Mouse (Mus musculus): ENCODE measurements around the gene Mbtps2. TPM values are rescaled to one million over a fixed set of nuclear protein-coding genes. Genes with fewer than 3 reads are reported as not detected.

The Mbtps2 gene
- polyA plus RNA-seq, 1 experiment: 5.4 TPM

- Histone ChIP-seq H3K4me1 (ENCODE audit: control insufficient read depth, insufficient read depth, low read length) (no peaks in the 10 kb centered on the region), H3K36me3 (ENCODE audit: control insufficient read depth, insufficient read depth, low read length) (no peaks in the 10 kb centered on the region), H3K4me3 (ENCODE audit: control insufficient read depth, low read depth, low read length) (no peak overlapping the region), H3K27me3 (ENCODE audit: control insufficient read depth, insufficient read depth, low read length) (no peaks in the 10 kb centered on the region), H3K27ac (ENCODE audit: control insufficient read depth, insufficient read depth, low read depth, low read length) (no peak overlapping the region)
- no peak for TF ChIP-seq CTCF (IDR thresholded peaks at IDR 0.05; ENCODE audit: control insufficient read depth, insufficient read depth, insufficient replicate concordance, low read depth, low read length)
- TF ChIP-seq POLR2A (IDR thresholded peaks at IDR 0.05; ENCODE audit: control insufficient read depth, low read depth, low read length): no peak
Measured at GRCm38 (mm10) chrX:157501871-157502270, 96.6 kb downstream of the Mbtps2 start.

- Histone ChIP-seq H3K4me1 (ENCODE audit: control insufficient read depth, insufficient read depth, low read length) (no peaks in the 10 kb centered on the region), H3K27ac (ENCODE audit: control insufficient read depth, insufficient read depth, low read depth, low read length) (no peak overlapping the region), H3K36me3 (ENCODE audit: control insufficient read depth, insufficient read depth, low read length) (no peaks in the 10 kb centered on the region), H3K4me3 (ENCODE audit: control insufficient read depth, low read depth, low read length) (no peak overlapping the region), H3K27me3 (ENCODE audit: control insufficient read depth, insufficient read depth, low read length) (no peaks in the 10 kb centered on the region)
- TF ChIP-seq CTCF (IDR thresholded peaks at IDR 0.05; ENCODE audit: control insufficient read depth, insufficient read depth, insufficient replicate concordance, low read depth, low read length): no peak
- no peak for TF ChIP-seq POLR2A (IDR thresholded peaks at IDR 0.05; ENCODE audit: control insufficient read depth, low read depth, low read length)
Measured at GRCm38 (mm10) chrX:157500004-157500403, 98.5 kb downstream of the Mbtps2 start.

- Histone ChIP-seq H3K36me3 (ENCODE audit: control insufficient read depth, insufficient read depth, low read length) (no peaks in the 10 kb centered on the region), H3K27ac (ENCODE audit: control insufficient read depth, insufficient read depth, low read depth, low read length) (no peak overlapping the region), H3K27me3 (ENCODE audit: control insufficient read depth, insufficient read depth, low read length) (no peaks in the 10 kb centered on the region), H3K4me1 (ENCODE audit: control insufficient read depth, insufficient read depth, low read length) (no peaks in the 10 kb centered on the region; the same call in 1 of the 2 replicates), H3K4me3 (ENCODE audit: control insufficient read depth, low read depth, low read length) (no peak overlapping the region)
- TF ChIP-seq CTCF (IDR thresholded peaks at IDR 0.05; ENCODE audit: control insufficient read depth, insufficient read depth, insufficient replicate concordance, low read depth, low read length): no peak
Measured at GRCm38 (mm10) chrX:157493159-157493558, 105.4 kb downstream of the Mbtps2 start.

GRCm38 (mm10) chrX:157491944-157492726 is 106.4 kb downstream of the Mbtps2 start, which contains the start of gene Sms:
Gene Sms (minus strand): TSS chrX:157492287.
- Histone ChIP-seq H3K4me1 (ENCODE audit: control insufficient read depth, insufficient read depth, low read length) (no peaks in the 10 kb centered on the region; the same call in 1 of the 2 replicates), H3K4me3 (ENCODE audit: control insufficient read depth, low read depth, low read length) (peak within 1 kb of the TSS; percentile 88), H3K36me3 (ENCODE audit: control insufficient read depth, insufficient read depth, low read length) (no peaks in the 10 kb centered on the region), H3K27me3 (ENCODE audit: control insufficient read depth, insufficient read depth, low read length) (no peaks in the 10 kb centered on the region), H3K27ac (ENCODE audit: control insufficient read depth, insufficient read depth, low read depth, low read length) (peak within 1 kb of the TSS; percentile 75)
- TF ChIP-seq CTCF (IDR thresholded peaks at IDR 0.05; ENCODE audit: control insufficient read depth, insufficient read depth, insufficient replicate concordance, low read depth, low read length) (no peak), POLR2A (IDR thresholded peaks at IDR 0.05; ENCODE audit: control insufficient read depth, low read depth, low read length) (peak; percentile 36; the same call in 1 of the 2 replicates)

DNA sequence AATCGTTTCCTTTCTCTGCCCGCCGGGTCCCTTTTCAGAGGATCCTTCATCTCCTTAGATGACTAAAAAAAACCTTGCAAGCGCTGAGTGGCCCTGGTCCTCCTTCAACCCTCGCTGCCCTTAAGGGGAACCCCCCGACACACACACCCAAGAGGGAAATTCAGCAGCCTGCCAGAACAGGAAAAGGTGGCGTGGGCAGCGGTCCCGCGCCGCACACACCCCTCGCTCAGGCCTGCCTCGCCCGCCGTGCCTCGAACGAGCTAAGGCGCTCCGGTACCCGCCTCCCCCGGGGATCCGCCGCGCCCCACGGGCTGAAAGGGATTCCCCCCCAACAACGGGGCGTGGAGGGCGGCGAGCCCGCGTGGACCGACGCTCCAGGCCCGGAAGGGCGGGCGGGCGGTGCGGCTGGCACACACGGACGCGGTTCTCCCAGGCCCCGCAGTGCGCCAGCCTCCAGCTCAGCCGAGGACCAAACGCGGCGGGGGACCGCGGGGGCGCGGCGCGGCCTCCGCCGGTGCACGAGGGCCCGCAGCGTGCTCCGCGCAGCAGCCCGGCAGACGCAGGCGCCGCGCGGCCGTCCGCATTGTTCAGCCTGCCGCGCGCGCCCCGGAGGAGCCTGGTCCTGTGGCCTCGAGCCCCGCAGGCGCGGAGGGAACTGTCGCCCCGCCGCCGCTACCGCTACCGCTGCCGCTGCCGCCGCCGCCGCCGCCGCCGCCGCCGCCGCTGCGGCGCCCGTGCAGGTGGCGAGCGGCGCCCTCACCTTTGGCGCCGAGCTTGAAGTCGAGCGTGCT is 107.2 kb downstream of the Mbtps2 start:
- Histone ChIP-seq H3K27me3 (ENCODE audit: control insufficient read depth, insufficient read depth, low read length) (no peaks in the 10 kb centered on the region), H3K4me1 (ENCODE audit: control insufficient read depth, insufficient read depth, low read length) (no peaks in the 10 kb centered on the region; the same call in 1 of the 2 replicates), H3K4me3 (ENCODE audit: control insufficient read depth, low read depth, low read length) (peak overlapping the region; percentile 88), H3K27ac (ENCODE audit: control insufficient read depth, insufficient read depth, low read depth, low read length) (peak overlapping the region; percentile 75), H3K36me3 (ENCODE audit: control insufficient read depth, insufficient read depth, low read length) (no peaks in the 10 kb centered on the region)
- no peak for TF ChIP-seq CTCF (IDR thresholded peaks at IDR 0.05; ENCODE audit: control insufficient read depth, insufficient read depth, insufficient replicate concordance, low read depth, low read length)
- no peak for TF ChIP-seq POLR2A (IDR thresholded peaks at IDR 0.05; ENCODE audit: control insufficient read depth, low read depth, low read length)

DNA sequence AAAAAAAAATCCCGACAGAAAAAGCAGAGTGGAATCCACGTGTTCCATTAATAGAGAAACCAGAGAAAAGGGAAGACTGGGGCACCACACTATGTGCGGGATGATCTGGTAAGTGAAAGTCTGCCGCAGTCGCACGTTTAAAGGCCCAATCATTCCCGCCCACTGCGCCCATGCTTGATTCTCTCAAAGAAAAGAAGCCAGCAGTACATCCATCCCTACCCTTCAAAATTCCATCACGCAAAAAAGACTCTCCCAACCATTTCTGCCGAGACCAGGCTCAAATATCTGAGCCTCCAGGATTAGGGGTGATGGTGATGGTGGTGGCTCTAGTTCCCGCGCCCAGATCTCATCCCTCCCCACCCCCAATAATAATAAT is 107.8 kb downstream of the Mbtps2 start:
- Histone ChIP-seq H3K36me3 (ENCODE audit: control insufficient read depth, insufficient read depth, low read length) (no peaks in the 10 kb centered on the region), H3K27ac (ENCODE audit: control insufficient read depth, insufficient read depth, low read depth, low read length) (no peak overlapping the region), H3K27me3 (ENCODE audit: control insufficient read depth, insufficient read depth, low read length) (no peaks in the 10 kb centered on the region), H3K4me1 (ENCODE audit: control insufficient read depth, insufficient read depth, low read length) (no peaks in the 10 kb centered on the region; the same call in 1 of the 2 replicates), H3K4me3 (ENCODE audit: control insufficient read depth, low read depth, low read length) (peak overlapping the region; percentile 88)
- TF ChIP-seq POLR2A (IDR thresholded peaks at IDR 0.05; ENCODE audit: control insufficient read depth, low read depth, low read length): no peak
- TF ChIP-seq CTCF (IDR thresholded peaks at IDR 0.05; ENCODE audit: control insufficient read depth, insufficient read depth, insufficient replicate concordance, low read depth, low read length): no peak
